Mouse (Mus musculus) neural tube, embryonic 13.5 days (tissue): ENCODE results near the gene Gm17490. TPM values are rescaled to one million over a fixed set of nuclear protein-coding genes. Genes with fewer than 3 reads are reported as not detected.

Source experiments
- polyA plus RNA-seq: library from polyadenylated mRNA; unstranded; fragments of >200 nt; fragmentation: Nextera tagmentation; extraction: Ambion mirVana; gene quantifications from 2 replicates; pipeline ENCODE4 v1.2.1, GENCODE M21; 2015

Gm17490 gene
- polyA plus RNA-seq, 1 experiment from 2014 or later, result not detected

Other genes starting within 250 kb of the Gm17490 start
- gene Pfkfb3, start 72.2 kb downstream of the Gm17490 start, polyA plus RNA-seq, result 27.2 and 29.4 TPM in 2 replicates
- 131 and 136 TPM in 2 replicates for gene Rbm17, start 22.1 kb downstream of the Gm17490 start, polyA plus RNA-seq
- 0.10 TPM in 1 of 2 replicates, not detected in the other for gene Il2ra, start 16.5 kb upstream of the Gm17490 start, polyA plus RNA-seq
- gene Il15ra, start 79.0 kb upstream of the Gm17490 start, polyA plus RNA-seq, result 0.74 and 0.81 TPM in 2 replicates
- gene Fbh1, start 151.3 kb upstream of the Gm17490 start, polyA plus RNA-seq, result 133 and 134 TPM in 2 replicates
- gene Ankrd16, start 151.6 kb upstream of the Gm17490 start, polyA plus RNA-seq, result 44.4 and 51.2 TPM in 2 replicates